Mouse (Mus musculus) E14TG2a.4 (cell line): ENCODE measurements at regions not wholly inside any gene's neighbourhood (a gene's known extent, or its start where the extent isn't known, plus 50 kb on each side); places are given as distances from the start of the nearest gene placed in this dataset.
A peak's percentile ranks its signal among the peaks of the same experiment; 100 is the strongest.

ENCODE experiments used
- CTCF ChIP-seq: conservative IDR thresholded peaks from 2 replicates; pipeline ENCODE4 v1.5.1; 2014; ENCODE audit warnings: low read length
- POU5F1 ChIP-seq: IDR thresholded peaks from 2 replicates; pipeline ENCODE4 v1.6.1; 2014; ENCODE audit warnings: low read length, borderline replicate concordance

GRCm38 (mm10) chr9:98697155-98697554, 95.7 kb upstream of the Mrps22 start:
- peak; percentile 37 for TF ChIP-seq CTCF
- no peak for TF ChIP-seq POU5F1
